Mouse (Mus musculus) heart, postnatal 25 days (tissue): ENCODE data around the gene Myh7. TPM values are rescaled to one million over a fixed set of nuclear protein-coding genes. Genes with fewer than 3 reads are reported as not detected.
"Not testable (repeated sequence)": the region's sequence is repeated elsewhere in the genome, so short reads cannot be mapped to it uniquely, and the experiment has no call there.

Experiments used
- DNase-seq: peaks from one replicate; pipeline ENCODE4 v3.0.0; 2022; ENCODE audit warnings: low spot score
- intact Hi-C: fragments of 180-260 bp; cut with DNase I; formaldehyde crosslinking; loops from one replicate; pipeline ENCODE4 v1.15.1; 2025
- total RNA-seq, 2 experiments: library from RNA; stranded (reverse); gene quantifications; 2 replicates each; pipeline ENCODE4 v1.2.3; 2021

Gene Myh7
- total RNA-seq, 2 experiments from 2014 or later = 2,164 to 2,361 TPM

DNA sequence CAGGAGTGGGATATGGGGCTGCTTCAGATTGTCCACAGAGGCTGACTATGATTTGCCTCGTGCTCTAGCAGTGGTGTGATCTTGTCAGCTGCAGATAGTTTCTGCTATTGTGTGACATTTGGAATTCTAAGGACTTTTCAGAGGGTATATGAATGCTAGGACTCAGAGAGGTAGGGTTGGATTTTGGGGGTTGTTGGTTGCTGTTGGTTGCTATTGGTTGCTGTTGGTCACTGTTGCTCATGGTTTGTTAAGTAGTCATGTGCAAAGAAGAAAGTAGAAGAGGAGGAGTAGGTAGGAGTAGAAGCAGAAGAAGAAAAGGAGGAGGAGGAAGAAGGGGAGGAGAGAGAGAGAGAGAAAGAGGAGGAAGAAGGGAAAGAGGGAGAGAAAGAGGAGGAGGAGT lies 17.8 kb downstream of the Myh7 start, which contains the start of gene Gm17428:
TSS of gene Gm17428 (plus strand) at position 301 of the 400 bp plus-strand sequence.
- intact Hi-C loops = no loop called here
- DNase-seq = no peak

DNA sequence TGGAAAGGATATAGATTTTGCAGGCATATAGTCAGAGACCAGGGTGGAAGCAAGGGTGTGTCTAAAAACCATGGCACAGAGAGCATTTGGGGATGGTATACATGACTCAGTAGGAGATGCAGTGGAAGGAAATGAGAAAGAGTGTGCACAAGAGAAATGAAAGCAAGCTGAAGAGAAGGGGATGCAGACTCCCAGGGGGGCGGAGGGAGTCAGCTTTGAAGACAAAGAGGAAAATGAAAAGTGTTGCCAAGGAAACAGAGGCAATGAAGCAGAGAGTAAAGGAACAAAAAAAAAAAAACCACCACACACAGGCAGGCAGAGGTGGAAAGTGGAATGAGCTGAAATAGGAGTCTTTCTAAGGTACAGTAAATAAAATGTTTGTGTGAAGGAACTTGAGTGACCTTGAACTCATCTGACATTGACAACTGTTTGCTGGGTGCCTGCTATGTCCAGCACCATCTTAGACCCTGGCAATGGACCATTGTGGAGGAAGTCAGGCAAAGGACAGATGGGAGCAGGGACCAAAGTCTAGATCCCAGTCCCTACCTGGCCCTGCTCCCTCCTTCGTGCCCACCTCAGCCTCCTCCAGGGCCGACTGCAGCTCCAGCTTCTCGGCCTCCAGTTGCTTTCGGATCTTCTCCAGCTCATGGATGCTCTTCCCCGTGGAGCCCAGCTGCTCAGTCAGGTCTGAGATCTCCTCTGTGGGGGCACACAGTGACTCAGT lies 20.2 kb downstream of the Myh7 start:
- intact Hi-C loops = no loop called here
- DNase-seq = no peak

GRCm38 (mm10) chr14:54972786-54973185 lies 21.6 kb downstream of the Myh7 start:
- DNase-seq = not testable (repeated sequence)
- intact Hi-C loops = loop anchor here (1.0 kb wide), 1 partner anchor 28 kb away; no protein-coding TSS in a partner anchor

- DNase-seq = peak; percentile 50
Measured at GRCm38 (mm10) chr14:54968344-54968743, 26.1 kb downstream of the Myh7 start.

DNA sequence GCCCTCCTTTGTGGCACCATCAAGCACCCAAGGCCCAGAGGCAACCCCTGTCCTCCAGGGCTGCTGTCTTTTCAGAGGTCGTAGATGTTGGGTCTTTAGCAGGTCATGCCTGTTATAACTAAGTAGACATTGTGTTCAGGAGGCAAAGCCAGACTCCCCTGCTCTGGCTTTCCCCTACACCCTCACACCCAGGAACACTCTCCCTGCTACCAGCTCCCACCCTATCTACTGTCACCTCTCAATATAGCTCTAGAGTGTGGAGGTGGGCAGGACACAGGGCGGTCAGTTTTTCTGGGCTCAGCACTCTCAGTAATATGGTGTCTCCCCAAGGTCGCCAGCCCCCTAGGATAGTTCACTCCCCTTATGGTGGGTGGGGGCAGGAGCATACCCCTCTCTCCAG lies 26.6 kb downstream of the Myh7 start:
- intact Hi-C loops = no loop called here
- DNase-seq = no peak

More at GRCm38 (mm10) chr14:54968344-54968743, 26.1 kb downstream of the Myh7 start:
- intact Hi-C loops = no loop called here

DNA sequence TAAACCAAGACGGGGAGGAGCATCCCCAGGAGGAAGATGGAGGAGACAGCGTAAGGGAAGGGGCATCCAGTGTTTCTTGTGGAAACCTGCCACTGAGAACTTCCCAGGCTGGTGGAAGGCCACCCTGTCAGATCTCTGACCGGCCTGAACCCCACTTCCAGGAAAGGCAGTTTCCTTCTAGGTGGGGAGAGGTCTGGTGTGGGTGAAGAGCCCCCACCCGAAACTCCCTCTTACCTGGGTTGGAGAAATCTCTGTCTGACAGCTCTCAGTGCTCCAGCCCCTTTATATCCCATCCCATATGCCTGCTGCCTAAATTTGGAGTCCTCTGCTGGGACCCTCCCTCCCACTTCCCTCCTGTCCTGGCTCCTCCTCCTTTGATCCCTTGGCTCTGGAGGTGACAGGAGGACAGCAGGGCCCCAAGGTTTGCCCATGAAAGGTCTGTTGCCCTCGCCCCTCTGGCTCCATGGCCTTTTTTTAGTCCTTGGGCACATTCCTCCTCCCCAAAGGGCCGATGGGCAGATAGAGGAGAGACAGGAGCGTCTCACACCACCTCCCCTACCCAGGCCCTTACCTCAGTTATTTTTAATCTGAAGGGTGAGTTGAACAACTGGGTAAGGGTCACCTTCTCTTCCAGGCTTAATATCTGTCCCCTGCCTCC lies 28.0 kb downstream of the Myh7 start, which contains the start of gene Myh6:
TSS of gene Myh6 (minus strand) at position 608 of the 658 bp plus-strand sequence.
- peak; percentile 51 for DNase-seq
- intact Hi-C loops = no loop called here

DNA sequence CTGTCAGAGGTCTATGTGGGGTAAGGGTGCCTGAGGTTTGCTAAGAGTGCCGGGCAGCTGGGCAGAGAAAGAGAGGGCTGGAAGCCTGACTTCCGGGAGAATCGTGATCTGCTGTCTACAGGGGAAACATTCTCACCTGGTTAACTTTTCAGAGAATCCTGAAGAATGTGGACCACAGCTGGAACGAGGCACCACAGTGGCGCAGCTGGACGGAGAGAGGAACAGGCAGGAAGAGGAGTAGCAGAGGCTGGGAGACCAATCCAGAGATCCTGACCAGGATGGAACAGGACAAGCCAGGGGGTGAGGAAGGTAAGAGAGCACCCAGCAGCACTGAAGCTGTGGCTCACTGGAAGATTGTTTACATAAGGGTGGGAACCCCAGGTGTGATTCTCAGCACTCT lies 28.8 kb downstream of the Myh7 start:
- intact Hi-C loops = no loop called here
- no peak for DNase-seq

- intact Hi-C loops = no loop called here
- no peak for DNase-seq
Measured at GRCm38 (mm10) chr14:54965044-54965443, 29.4 kb downstream of the Myh7 start.

DNA sequence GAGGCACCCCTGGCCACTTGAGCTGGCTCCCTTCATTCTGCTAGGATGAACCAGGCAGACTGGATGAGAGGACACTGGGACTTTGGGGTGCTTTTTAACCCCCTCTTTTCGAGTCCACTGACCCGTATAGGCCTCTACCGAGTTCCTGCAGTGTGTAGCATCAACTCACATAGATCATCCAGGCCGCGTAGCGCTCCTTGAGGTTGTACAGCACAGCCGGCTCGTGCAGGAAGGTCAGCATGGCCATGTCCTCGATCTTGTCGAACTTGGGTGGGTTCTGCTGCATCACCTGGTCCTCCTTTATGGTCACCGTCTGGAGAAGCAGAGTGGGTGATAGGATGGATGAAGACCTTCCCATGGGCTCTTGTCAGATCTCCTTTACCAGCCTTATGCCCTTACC lies 30.7 kb downstream of the Myh7 start:
- DNase-seq = no peak
- intact Hi-C loops = no loop called here

DNA sequence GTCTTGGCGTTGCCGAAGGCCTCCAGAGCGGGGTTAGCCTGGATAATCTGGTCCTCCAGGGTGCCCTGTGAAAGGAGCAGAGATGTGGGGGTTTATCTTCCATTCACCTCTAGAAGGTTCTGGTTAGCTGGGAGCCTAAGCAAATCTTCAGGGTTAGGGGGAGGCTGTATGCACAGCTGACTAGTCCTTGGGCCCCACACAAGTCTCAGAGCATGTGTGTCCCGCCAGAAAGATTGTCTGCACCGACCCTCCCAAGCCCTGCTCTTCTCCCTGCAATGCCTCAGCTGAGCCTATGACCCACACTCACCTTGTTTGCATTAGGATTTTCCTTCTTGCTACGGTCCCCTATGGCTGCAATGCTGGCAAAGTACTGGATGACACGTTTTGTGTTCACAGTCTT lies 31.7 kb downstream of the Myh7 start:
- DNase-seq = no peak
- intact Hi-C loops = no loop called here

DNA sequence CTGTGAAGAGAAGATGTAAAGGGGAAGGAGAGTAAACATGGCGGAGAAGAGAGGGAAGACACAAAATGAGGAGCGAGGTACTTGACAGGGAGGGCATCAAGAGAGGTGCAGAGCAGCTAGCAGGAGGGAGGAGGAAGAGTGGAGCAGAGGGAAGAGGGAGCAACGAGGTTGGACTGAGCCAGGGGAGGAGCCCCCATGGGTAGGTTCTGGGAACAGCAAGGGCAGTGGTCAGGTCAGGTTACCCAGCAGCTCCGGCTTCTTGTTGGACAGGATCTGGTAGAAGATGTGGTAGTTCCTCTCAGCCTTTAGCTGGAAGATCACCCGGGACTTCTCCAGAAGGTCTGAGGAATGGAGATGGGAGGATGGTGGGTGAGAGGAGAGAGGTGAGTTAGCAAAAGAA lies 32.9 kb downstream of the Myh7 start:
- DNase-seq = no peak
- intact Hi-C loops = no loop called here

DNA sequence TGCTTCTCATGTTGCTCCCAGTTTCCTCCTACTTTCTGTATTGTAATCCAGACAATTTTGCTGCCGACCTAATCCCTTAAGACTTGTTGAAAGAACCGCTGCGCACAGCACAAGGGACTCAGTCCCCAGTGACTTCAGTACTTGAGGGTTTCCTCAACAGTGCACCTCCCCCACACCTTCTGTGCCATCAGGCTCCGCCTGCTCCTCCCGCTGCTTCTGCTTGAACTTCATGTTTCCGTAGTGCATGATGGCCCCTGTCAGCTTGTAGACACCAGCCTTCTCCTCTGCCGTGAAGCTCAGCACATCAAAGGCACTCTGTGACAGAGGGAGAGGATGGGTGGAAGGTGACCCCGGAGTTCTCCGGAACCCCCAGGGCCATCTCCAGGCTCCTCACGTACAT lies 33.7 kb downstream of the Myh7 start:
- no peak for DNase-seq
- intact Hi-C loops = no loop called here

DNA sequence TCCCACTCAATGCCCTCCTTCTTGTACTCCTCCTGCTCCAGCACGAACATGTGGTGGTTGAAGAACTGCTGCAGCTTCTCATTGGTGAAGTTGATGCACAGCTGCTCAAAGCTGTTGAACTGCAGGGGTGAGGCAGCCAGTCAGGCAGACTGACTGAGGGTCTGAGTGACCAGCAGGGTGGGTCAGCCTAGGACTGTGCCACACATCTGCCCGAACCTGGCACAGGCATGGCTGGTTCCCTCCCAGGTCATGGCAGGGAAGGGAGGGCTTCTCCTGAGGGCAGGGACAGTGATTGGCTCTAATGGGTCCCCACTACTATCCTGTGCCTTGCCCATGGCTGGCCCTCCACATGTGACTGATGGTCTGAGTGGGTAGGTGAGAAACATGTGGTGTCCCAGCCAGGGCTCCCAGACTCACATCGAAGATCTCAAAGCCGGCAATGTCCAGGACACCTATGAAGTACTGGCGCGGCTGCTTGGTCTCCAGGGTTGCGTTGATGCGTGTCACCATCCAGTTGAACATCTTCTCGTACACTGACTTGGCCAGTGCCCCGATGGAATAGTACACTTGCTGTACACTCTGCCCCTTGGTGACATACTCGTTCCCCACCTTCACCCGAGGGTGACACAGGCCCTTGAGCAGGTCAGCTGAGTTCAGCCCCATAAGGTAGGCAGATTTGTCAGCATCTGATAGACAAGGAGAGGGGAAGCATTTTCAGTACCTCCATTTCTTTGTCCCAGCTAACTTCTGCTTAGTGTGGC lies 34.4 kb downstream of the Myh7 start:
- DNase-seq, intact Hi-C loops: not testable (repeated sequence)

- DNase-seq = no peak
- intact Hi-C loops = no loop called here
Measured at GRCm38 (mm10) chr14:54959197-54959596, 35.2 kb downstream of the Myh7 start.

GRCm38 (mm10) chr14:54958503-54958902 lies 35.9 kb downstream of the Myh7 start:
- no peak for DNase-seq
- intact Hi-C loops = no loop called here

GRCm38 (mm10) chr14:54956533-54956932 lies 37.9 kb downstream of the Myh7 start:
- DNase-seq = no peak
- intact Hi-C loops = no loop called here

- intact Hi-C loops = no loop called here
- DNase-seq = no peak
Measured at GRCm38 (mm10) chr14:54955481-54955880, 38.9 kb downstream of the Myh7 start.

DNA sequence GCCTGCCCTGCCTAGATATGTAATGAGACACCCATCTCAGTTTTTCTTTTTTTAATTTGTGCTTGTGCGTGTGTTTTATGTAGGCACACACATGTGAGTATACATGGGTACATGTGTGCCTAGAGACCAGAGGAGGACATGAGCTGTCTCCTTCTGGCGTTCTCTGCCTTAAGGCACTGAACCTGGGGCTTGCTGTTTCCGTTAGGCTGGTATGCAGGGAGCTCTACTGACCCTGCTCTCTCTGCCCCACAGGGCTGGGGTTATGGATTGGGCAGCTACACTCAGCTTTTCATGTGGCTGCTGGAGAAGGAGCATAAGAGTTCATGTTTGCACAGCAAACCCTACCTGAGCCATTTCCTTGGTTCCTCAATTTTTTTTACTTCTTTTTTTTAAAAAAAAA lies 40.0 kb downstream of the Myh7 start:
- intact Hi-C loops = no loop called here
- DNase-seq = no peak

GRCm38 (mm10) chr14:54953664-54954206 lies 40.7 kb downstream of the Myh7 start:
- intact Hi-C loops = no loop called here
- no peak for DNase-seq

DNA sequence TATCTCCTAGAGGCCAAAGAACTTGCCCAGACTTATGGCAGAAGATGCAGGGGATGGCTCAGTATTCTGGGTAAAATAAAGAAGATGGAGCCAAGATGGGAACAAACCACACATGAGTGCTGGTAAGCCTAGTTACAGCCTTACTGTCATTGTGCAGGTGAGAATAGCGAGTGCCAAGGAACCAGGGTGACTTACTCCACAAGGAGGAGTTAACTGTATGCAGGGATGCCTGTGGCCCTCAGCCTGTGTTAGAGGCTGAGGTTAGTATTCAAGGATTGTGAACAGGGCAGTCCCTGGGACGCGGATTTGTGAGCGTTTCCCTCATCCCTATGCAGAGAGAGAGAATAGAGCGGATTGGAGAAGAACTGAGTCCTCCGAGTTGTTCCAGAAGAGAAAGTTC lies 42.8 kb downstream of the Myh7 start:
- intact Hi-C loops = no loop called here
- no peak for DNase-seq
